Mouse (Mus musculus): ENCODE data around the gene Myl3. TPM values are rescaled to one million over a fixed set of nuclear protein-coding genes. Genes with fewer than 3 reads are reported as not detected.

Myl3 gene
- total and polyA plus RNA-seq, 3 experiments: not detected

- Histone ChIP-seq H3K36me3 (ENCODE audit: control insufficient read depth in 1 of 2, insufficient read depth in 2 of 2, low read length in 2 of 2) (no peaks in the 10 kb centered on the region), H3K9ac (ENCODE audit: control insufficient read depth, low read depth, low read length, poor library complexity, severe bottlenecking) (no peak overlapping the region), H3K27me3 (ENCODE audit: control insufficient read depth in 1 of 2, insufficient read depth in 2 of 2, low read length in 2 of 2) (no peaks in the 10 kb centered on the region), H3K27ac (ENCODE audit: control insufficient read depth, low read depth, low read length) (no peak overlapping the region), H3K9me3 (replicated peaks; ENCODE audit: insufficient read depth, low read length) (no peaks in the 10 kb centered on the region), H3K4me3 (ENCODE audit: control insufficient read depth in 1 of 2, insufficient read depth in 1 of 2, low read depth in 2 of 2, low read length in 2 of 2) (no peak overlapping the region), H3K79me2 (ENCODE audit: control insufficient read depth, insufficient read depth, low read length, poor library complexity) (no peaks in the 10 kb centered on the region), H3K4me1 (ENCODE audit: control insufficient read depth in 1 of 2, insufficient read depth in 2 of 2, low read length in 2 of 2) (no peaks in the 10 kb centered on the region)
- no peak for DNase-seq (ENCODE audit: low read depth, low spot score)
- TF ChIP-seq TCF12 (IDR thresholded peaks at IDR 0.05; ENCODE audit: low read depth, low read length) (no peak), RCOR1 (IDR thresholded peaks at IDR 0.05; ENCODE audit: low read depth, low read length) (no peak), CTCF (IDR thresholded peaks at IDR 0.05 in 2 of 3, conservative IDR thresholded peaks at IDR 0.05 in 1 of 3; ENCODE audit: control insufficient read depth in 1 of 3, insufficient read depth in 1 of 3, low read depth in 2 of 3, low read length in 3 of 3, poor library complexity in 1 of 3, severe bottlenecking in 1 of 3) (no peak), UBTF (IDR thresholded peaks at IDR 0.05; ENCODE audit: borderline replicate concordance, insufficient read depth, low read depth, low read length) (no peak), RAD21 (IDR thresholded peaks at IDR 0.05; ENCODE audit: low read depth, low read length) (no peak), USF1 (IDR thresholded peaks at IDR 0.05; ENCODE audit: low read depth, low read length) (no peak), SMC3 (IDR thresholded peaks at IDR 0.05; ENCODE audit: low read depth, low read length) (no peak), BHLHE40 (IDR thresholded peaks at IDR 0.05; ENCODE audit: borderline replicate concordance, low read depth, low read length) (no peak), NELFE (IDR thresholded peaks at IDR 0.05; ENCODE audit: low read depth, low read length) (no peak), MXI1 (IDR thresholded peaks at IDR 0.05; ENCODE audit: low read depth, low read length) (no peak), MEF2A (IDR thresholded peaks at IDR 0.05; ENCODE audit: extremely low read depth, insufficient replicate concordance, low read depth, low read length, poor library complexity, severe bottlenecking) (no peak), TBP (IDR thresholded peaks at IDR 0.05; ENCODE audit: low read depth, low read length) (no peak), JUND (IDR thresholded peaks at IDR 0.05; ENCODE audit: low read depth, low read length) (no peak), ELF1 (IDR thresholded peaks at IDR 0.05; ENCODE audit: low read depth, low read length) (no peak), ZNF384 (IDR thresholded peaks at IDR 0.05; ENCODE audit: low read depth, low read length) (no peak), GATA1 (IDR thresholded peaks at IDR 0.05; ENCODE audit: low read depth, low read length) (no peak), CHD2 (IDR thresholded peaks at IDR 0.05; ENCODE audit: low read length) (no peak), ETS1 (IDR thresholded peaks at IDR 0.05; ENCODE audit: low read depth, low read length) (no peak), MAX (IDR thresholded peaks at IDR 0.05; ENCODE audit: low read length) (no peak), E2F4 (IDR thresholded peaks at IDR 0.05; ENCODE audit: borderline replicate concordance, low read depth, low read length) (no peak)
These were observed 19.2 kb downstream of the Myl3 start for GRCm38 (mm10) chr9:110760886-110761285.

DNA sequence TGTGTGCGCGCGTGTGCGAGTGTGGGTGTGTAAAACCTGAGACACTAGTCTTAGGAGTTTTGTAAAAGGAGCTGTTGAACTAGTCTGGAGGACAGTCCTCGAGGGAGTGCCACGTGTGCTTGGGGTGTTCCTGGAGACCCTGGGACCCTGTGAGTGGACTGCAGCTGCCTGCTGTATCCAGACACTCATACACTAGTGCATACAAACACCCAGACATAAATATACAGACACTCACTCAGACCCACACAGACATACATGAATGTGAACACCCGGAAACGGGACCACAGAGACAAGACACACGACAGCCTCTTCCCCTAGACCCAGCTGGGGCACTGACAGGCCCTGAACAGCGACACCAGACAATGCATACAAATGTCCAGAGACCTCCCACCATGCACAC, 21.1 kb downstream of the Myl3 start:
- Histone ChIP-seq H3K79me2 (ENCODE audit: control insufficient read depth, insufficient read depth, low read length, poor library complexity) (no peaks in the 10 kb centered on the region), H3K9ac (ENCODE audit: control insufficient read depth, low read depth, low read length, poor library complexity, severe bottlenecking) (no peak overlapping the region), H3K27ac (ENCODE audit: control insufficient read depth, low read depth, low read length) (no peak overlapping the region), H3K36me3 (ENCODE audit: control insufficient read depth in 1 of 2, insufficient read depth in 2 of 2, low read length in 2 of 2) (no peaks in the 10 kb centered on the region), H3K9me3 (replicated peaks; ENCODE audit: insufficient read depth, low read length) (no peaks in the 10 kb centered on the region), H3K27me3 (ENCODE audit: control insufficient read depth in 1 of 2, insufficient read depth in 2 of 2, low read length in 2 of 2) (0 out of 4 replicates have a peak, but pooled peaks cover 0 to 1% of the 10 kb centered on the region in 2 experiments), H3K4me1 (ENCODE audit: control insufficient read depth in 1 of 2, insufficient read depth in 2 of 2, low read length in 2 of 2) (no peaks in the 10 kb centered on the region), H3K4me3 (ENCODE audit: control insufficient read depth in 1 of 2, insufficient read depth in 1 of 2, low read depth in 2 of 2, low read length in 2 of 2) (no peak overlapping the region)
- no peak for DNase-seq (ENCODE audit: low read depth, low spot score)
- TF ChIP-seq MAFK (IDR thresholded peaks at IDR 0.05; ENCODE audit: borderline replicate concordance, low read depth, low read length) (no peak), JUND (IDR thresholded peaks at IDR 0.05; ENCODE audit: low read depth, low read length) (no peak), HCFC1 (IDR thresholded peaks at IDR 0.05; ENCODE audit: low read depth, low read length) (no peak), ELF1 (IDR thresholded peaks at IDR 0.05; ENCODE audit: low read depth, low read length) (no peak), USF2 (IDR thresholded peaks at IDR 0.05; ENCODE audit: borderline replicate concordance in 1 of 2, insufficient read depth in 1 of 2, low read depth in 1 of 2, low read length in 2 of 2) (no peak), TCF12 (IDR thresholded peaks at IDR 0.05; ENCODE audit: low read depth, low read length) (no peak), SMC3 (IDR thresholded peaks at IDR 0.05; ENCODE audit: low read depth, low read length) (no peak), CHD1 (IDR thresholded peaks at IDR 0.05; ENCODE audit: low read depth, low read length) (no peak), ZC3H11A (IDR thresholded peaks at IDR 0.05; ENCODE audit: low read depth, low read length) (no peak), MXI1 (IDR thresholded peaks at IDR 0.05; ENCODE audit: low read depth, low read length) (no peak), ZMIZ1 (IDR thresholded peaks at IDR 0.05; ENCODE audit: low read depth, low read length) (no peak), NELFE (IDR thresholded peaks at IDR 0.05; ENCODE audit: low read depth, low read length) (no peak), ZKSCAN1 (IDR thresholded peaks at IDR 0.05; ENCODE audit: low read depth, low read length) (no peak), BHLHE40 (IDR thresholded peaks at IDR 0.05; ENCODE audit: borderline replicate concordance, low read depth, low read length) (no peak), MAX (IDR thresholded peaks at IDR 0.05; ENCODE audit: low read length) (no peak), MEF2A (IDR thresholded peaks at IDR 0.05; ENCODE audit: extremely low read depth, insufficient replicate concordance, low read depth, low read length, poor library complexity, severe bottlenecking) (no peak), ZNF384 (IDR thresholded peaks at IDR 0.05; ENCODE audit: low read depth, low read length) (no peak), MYC (IDR thresholded peaks at IDR 0.05; ENCODE audit: low read depth, low read length) (no peak)
